Mouse (Mus musculus): ENCODE results near the gene Actrt2.

DNA sequence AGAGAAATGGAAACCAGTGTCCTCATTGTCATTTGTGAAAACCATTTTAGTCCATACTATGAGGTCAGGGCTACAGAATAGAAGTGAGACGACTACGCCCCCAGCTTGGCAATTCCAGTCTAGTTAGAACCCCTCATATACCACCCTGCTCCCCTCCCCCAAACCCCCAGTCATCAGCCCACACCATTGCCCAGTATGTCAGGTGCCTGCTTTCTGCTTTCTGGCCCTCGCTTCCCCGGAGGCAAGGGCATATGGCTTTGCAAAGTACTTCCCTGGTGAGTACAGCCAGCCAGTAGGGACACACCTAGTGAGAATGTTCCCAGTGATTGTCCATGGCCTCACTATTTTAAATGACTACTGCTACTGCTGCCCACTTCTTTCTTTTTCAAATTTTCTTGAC lies 6.3 kb upstream of the Actrt2 start:
- TF ChIP-seq POLR2AphosphoS2 (IDR thresholded peaks at IDR 0.05; ENCODE audit: insufficient read length, low read depth) (no peak), POLR2A (IDR thresholded peaks at IDR 0.05; ENCODE audit: insufficient read length, low read depth) (no peak), MAX (IDR thresholded peaks at IDR 0.05; ENCODE audit: low read depth) (no peak), CEBPB (IDR thresholded peaks at IDR 0.05; ENCODE audit: insufficient read depth, poor library complexity, severe bottlenecking) (no peak), TCF12 (IDR thresholded peaks at IDR 0.05; ENCODE audit: insufficient read depth, poor library complexity, severe bottlenecking) (no peak), MYOD1 (IDR thresholded peaks at IDR 0.05; ENCODE audit: control insufficient read depth in 1 of 3, insufficient read length in 2 of 3, low read depth in 2 of 3) (no peak), E2F4 (IDR thresholded peaks at IDR 0.05; ENCODE audit: insufficient read depth) (no peak)
